Mouse (Mus musculus) naive thymus-derived CD4-positive, alpha-beta T cell, adult 5 months (primary cell): Measurements from ENCODE around the gene B4galt1. TPM values are rescaled to one million over a fixed set of nuclear protein-coding genes. Genes with fewer than 3 reads are reported as not detected.

Experiments used
- polyA plus RNA-seq: library from polyadenylated mRNA; unstranded; fragments of 100-300 nt; shearing (Covaris generic); gene quantifications from one replicate; pipeline ENCODE4 v1.2.1, GENCODE M21; 2017

B4galt1 gene
- polyA plus RNA-seq = 153 TPM

DNA sequence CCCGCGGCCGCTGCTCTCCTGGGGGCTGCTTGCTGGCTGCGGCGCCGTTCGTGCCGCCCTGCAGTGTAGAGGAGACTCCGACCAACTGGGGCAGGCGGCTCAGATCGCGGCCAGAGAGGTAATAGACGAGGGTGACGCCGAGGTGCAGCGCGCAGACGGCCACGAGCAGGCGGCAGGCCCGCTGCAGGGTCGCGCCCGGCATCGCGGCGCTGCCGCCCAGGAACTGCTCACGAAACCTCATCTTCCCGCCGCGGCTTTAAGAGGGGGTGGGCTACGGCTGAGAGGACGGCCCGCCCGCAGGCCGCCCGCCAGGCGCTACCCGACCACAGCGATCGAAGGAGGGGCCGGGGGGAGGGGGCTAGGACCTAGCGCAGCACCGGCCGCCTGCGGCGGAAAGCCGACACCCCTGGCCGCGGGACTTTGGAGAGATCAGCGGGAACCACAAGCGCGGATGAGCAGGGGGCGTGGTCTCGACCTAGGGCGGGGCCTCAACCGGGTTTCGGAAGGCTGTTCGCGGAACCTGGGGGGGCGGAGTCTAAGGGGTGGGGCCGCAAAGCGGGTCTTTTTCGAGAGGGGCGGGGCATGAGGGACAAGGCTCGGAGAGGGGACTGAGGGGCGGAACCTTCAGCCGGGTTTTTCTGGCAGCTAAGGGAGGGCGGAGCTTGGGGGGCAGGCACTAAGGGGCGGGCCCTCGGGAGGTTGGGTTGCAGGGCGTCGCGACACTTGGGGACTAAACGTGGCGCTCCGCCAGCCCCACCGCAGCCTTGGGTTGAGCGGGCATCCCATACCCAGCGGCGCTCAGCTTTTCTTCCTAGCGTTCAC lies at the start of gene B4galt1:
Gene B4galt1, minus strand, starts transcription at position 441 of the 822 bp plus-strand sequence.

DNA sequence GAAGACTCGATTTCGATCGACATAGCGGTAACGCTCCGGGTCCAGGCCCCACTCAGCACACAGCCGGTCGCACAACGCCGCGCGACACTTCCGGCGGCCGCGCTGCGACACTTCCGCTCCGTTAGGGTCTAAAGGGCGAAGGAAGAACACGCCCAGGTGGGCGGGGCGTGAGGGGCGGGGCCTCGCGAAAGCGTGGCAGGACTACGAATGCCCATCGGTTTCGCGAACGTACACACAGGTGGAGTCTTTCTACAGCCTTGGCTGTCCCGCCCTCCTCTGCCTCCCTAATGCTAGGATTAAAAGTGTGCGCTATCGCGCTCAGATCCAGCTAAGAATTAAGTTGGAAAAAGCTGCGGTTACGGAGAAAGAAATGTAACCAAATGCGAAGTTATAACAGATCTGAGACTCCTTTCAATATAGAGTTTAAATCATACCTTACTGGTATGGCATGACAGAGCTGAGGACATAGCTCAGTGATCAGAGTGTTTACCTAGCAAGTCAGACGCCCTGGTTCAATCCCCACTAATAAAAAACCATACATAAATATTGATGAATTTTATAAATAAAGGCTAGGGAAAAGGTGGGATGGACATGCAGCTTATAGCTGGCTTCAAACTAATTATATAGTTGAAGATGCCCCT lies 95.9 kb downstream of the B4galt1 start, which contains the start of gene Smu1:
Gene Smu1, minus strand, starts transcription at position 144 of the 641 bp plus-strand sequence.

Other genes starting within 250 kb of the B4galt1 start
- 27.3 TPM for gene Aptx, start 150.8 kb downstream of the B4galt1 start, polyA plus RNA-seq
- gene Dnaja1, start 131.9 kb downstream of the B4galt1 start, polyA plus RNA-seq = 648 TPM
- gene Smu1, start 96.1 kb downstream of the B4galt1 start, polyA plus RNA-seq = 116 TPM
- gene Spink4, start 66.0 kb upstream of the B4galt1 start, polyA plus RNA-seq = not detected
- 159 TPM for gene Bag1, start 94.3 kb upstream of the B4galt1 start, polyA plus RNA-seq
- gene Chmp5, start 94.4 kb upstream of the B4galt1 start, polyA plus RNA-seq = 40.6 TPM
- gene Nfx1, start 116.9 kb upstream of the B4galt1 start, polyA plus RNA-seq = 130 TPM
- not detected for gene Aqp7, start 194.1 kb upstream of the B4galt1 start, polyA plus RNA-seq
- 12.3 TPM for gene Aqp3, start 244.2 kb upstream of the B4galt1 start, polyA plus RNA-seq